Mouse (Mus musculus): ENCODE measurements around the gene Sik2.

Gene Sik2

GRCm38 (mm10) chr9:50981499-50982190, 27.2 kb downstream of the Sik2 start:
- peak; percentile 21 for DNase-seq

- no peak for DNase-seq
Measured at GRCm38 (mm10) chr9:50974631-50975030, 34.2 kb downstream of the Sik2 start.

GRCm38 (mm10) chr9:50970413-50970812, 38.5 kb downstream of the Sik2 start:
- DNase-seq: no peak

GRCm38 (mm10) chr9:50969266-50969665, 39.6 kb downstream of the Sik2 start:
- no peak for DNase-seq

DNA sequence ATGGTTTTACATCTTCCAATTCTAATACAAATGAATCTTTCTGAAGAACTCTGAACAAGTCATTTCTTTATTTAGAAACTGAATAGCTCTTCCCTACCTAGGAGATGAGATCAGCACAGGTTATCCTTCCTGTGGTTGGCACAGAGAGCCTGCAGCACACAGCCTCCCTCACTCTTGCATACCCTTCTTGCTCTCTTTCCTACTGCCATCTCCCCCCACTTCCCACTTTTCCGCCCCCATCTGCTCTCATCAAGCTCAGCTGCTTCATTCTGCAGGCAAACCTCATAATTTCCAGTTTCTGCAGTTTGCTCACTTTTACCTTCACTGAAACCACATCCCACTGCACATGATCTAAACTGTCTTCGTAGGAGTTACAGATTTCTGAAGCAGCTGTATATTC, 42.6 kb downstream of the Sik2 start:
- no peak for DNase-seq

DNA sequence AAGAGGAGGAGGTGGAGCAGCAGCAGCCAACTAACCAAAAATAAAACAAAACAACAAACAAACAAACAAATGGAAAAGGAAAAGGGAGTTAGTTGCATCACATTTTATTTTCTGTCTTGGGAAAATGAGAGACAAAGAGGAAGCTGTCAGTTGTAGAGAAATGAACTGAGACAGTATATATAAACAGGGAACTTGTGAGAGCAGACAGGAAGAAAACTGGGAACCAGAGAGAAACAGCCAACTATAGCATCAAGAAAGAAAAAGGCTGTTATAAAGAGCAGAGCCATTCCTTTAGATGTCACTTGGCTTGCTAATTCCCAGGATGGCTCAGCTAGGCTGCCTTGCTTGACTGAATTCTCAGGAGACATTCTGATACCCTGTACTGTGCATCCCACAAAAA, 43.5 kb downstream of the Sik2 start:
- no peak for DNase-seq

- no peak for DNase-seq
Measured at GRCm38 (mm10) chr9:50964911-50965310, 44.0 kb downstream of the Sik2 start.

DNA sequence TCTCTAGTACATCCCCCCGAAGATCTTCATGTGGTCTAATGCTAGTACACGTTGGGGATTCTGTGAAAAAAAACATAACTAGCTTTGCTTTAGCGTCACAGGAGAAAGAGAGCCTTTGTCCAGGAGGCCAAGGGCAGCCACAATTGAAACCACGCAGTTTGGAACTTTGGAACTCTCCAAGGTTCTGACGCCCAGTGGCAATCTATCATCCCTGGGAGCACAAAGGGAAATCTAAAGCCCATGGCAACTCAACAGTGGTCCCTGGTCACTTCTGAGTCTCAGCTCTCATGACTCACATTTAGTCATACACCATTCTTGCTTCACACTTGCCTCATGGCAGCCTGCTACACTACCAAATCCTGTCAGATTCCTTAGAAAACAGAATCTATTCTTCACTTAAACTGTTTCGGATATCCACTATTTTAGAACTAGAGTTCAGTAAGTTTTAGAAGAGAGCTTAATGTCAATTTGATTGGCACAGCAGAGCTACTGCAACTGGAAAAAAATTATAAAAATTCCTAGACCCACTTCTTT, 50.9 kb downstream of the Sik2 start:
- no peak for DNase-seq

- no peak for DNase-seq
Measured at GRCm38 (mm10) chr9:50955176-50955575, 53.7 kb downstream of the Sik2 start.

GRCm38 (mm10) chr9:50948097-50948823, 60.6 kb downstream of the Sik2 start:
- DNase-seq: no peak

DNA sequence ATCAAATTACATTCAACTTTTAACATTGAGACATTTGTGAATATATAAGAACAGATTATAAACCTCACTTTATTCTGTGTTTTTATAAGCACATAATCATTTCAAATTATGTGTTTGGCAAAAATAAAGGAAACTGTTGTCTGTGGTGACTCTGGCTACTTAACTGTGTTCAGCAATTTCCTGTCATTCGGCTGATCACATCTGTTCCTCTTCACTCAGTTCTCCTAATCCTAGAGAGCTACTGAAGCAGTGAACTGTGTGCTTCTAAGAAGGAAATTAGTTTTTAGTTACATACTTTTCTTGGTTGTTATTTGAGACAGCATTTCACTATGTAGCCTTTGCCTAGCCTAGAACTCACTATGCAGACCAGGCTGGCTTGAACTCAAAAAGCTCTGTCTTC, 62.5 kb downstream of the Sik2 start:
- DNase-seq: no peak

GRCm38 (mm10) chr9:50944826-50945225, 64.0 kb downstream of the Sik2 start:
- no peak for DNase-seq

GRCm38 (mm10) chr9:50942711-50943110, 66.2 kb downstream of the Sik2 start:
- DNase-seq: no peak

GRCm38 (mm10) chr9:50941804-50942401, 67.0 kb downstream of the Sik2 start:
- no peak for DNase-seq

GRCm38 (mm10) chr9:50929986-50930385, 78.9 kb downstream of the Sik2 start:
- DNase-seq: no peak

DNA sequence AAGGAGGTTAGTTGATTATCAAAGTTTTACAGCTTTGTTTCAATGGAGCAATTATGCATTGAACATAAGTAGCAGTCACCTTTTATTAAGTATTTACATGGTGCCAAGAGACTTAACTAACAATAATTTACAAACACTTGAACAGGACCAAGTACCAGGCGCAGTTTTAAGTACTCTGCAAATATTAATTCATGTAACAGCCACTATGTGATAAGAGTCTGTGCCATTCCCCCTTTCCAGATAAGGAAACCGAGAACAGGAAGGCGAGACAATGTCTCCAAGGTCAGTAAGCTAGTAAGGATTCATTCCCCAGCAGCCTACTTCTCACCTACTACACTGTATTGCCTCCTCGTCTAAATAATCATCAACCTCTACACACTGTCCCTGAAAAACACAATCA, 83.1 kb downstream of the Sik2 start:
- no peak for DNase-seq

DNA sequence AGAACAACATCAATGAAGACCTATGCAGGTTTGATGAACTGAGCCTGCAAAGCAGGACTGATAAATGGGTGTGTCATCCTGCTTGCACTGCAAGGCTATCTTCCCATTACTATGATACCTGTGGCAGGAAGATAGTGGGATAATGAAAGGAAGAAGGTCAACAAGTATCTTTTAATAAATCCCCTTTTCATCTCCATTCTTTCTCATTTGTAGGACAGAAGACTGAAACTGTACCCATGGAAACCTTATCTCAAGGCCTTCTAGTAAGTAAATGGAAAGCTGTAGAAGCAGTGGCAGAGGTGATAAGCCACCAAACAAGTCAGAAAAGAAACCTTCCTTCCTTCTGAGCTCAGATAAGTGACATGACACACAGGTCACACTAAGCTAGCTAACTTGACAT, 84.4 kb downstream of the Sik2 start:
- no peak for DNase-seq

- no peak for DNase-seq
Measured at GRCm38 (mm10) chr9:50922363-50923153, 86.3 kb downstream of the Sik2 start.

- DNase-seq: no peak
Measured at GRCm38 (mm10) chr9:50920933-50921895, 87.7 kb downstream of the Sik2 start.

- no peak for DNase-seq
Measured at GRCm38 (mm10) chr9:50919554-50919953, 89.3 kb downstream of the Sik2 start.

DNA sequence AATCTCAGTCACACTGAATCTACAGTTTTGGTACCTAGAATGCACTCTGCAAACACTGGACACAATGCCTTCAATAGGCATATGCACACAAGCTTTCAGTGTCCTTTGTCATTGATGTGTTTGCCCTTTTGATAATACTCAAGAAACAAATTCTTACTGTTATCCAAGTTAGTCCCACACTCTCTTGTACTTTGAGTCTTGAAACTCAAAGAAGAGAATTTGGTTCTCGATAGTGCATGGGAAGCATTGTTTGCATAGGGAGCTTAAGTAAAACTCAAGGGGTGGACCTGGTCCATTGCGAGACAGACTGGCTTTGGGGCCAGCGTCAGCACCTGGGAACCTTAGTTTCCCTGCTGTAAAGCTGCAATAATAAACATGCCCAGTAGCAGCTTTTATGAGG, 90.7 kb downstream of the Sik2 start:
- no peak for DNase-seq
